Mouse (Mus musculus) myocyte (in vitro differentiated cells): Measurements from ENCODE around the gene Ptar1.
"Not testable (repeated sequence)": the region's sequence is repeated elsewhere in the genome, so short reads cannot be mapped to it uniquely, and the experiment has no call there.

Source experiments
- E2F4 ChIP-seq: IDR thresholded peaks from one replicate; pipeline ENCODE4 v1.6.1; 2011; ENCODE audit warnings: mild to moderate bottlenecking, control low read depth, moderate library complexity; ENCODE audit not compliant: insufficient read depth
- POLR2A ChIP-seq: IDR thresholded peaks from one replicate; pipeline ENCODE4 v1.6.1; 2011; ENCODE audit warnings: low read depth, mild to moderate bottlenecking, control low read depth, moderate library complexity; ENCODE audit not compliant: insufficient read length
- POLR2AphosphoS2 ChIP-seq: IDR thresholded peaks from one replicate; pipeline ENCODE4 v1.6.1; 2011; ENCODE audit warnings: low read depth, control low read depth; ENCODE audit not compliant: insufficient read length

- not testable (repeated sequence) for TF ChIP-seq POLR2A, E2F4, POLR2AphosphoS2
Observed at GRCm38 (mm10) chr19:23675656-23676055, 11.6 kb upstream of the Ptar1 start.
